Mouse (Mus musculus) heart, postnatal 36 days (tissue): ENCODE results near the gene Smarca2. TPM values are rescaled to one million over a fixed set of nuclear protein-coding genes. Genes with fewer than 3 reads are reported as not detected.
"Not testable (repeated sequence)": the region's sequence is repeated elsewhere in the genome, so short reads cannot be mapped to it uniquely, and the experiment has no call there.

Experiments used
- DNase-seq, 2 experiments: peaks; one replicate each; pipeline ENCODE4 v3.0.0; 2021 to 2022
- intact Hi-C: fragments of 180-260 bp; cut with DNase I; formaldehyde crosslinking; loops from one replicate; pipeline ENCODE4 v1.15.1; 2025
- total RNA-seq, 2 experiments: library from RNA; stranded (reverse); gene quantifications; 2 replicates each; pipeline ENCODE4 v1.2.3; 2021

The Smarca2 gene
- total RNA-seq, 2 experiments from 2014 or later: 64.8 to 72.5 TPM

- DNase-seq: no peak
- intact Hi-C loops: loop anchor here (5.0 to 10.0 kb wide), 2 partner anchors 490 to 693 kb away; partner anchors contain the start of gene Pum3
These were observed 129.9 kb downstream of the Smarca2 start for GRCm38 (mm10) chr19:26734704-26735109.

- intact Hi-C loops: loop anchor here (5.0 kb wide), 3 partner anchors 102 to 682 kb away; partner anchors contain the start of genes Pum3 and Smarca2
- DNase-seq: not testable (repeated sequence)
These were observed 140.2 kb downstream of the Smarca2 start for GRCm38 (mm10) chr19:26745021-26745420.

GRCm38 (mm10) chr19:26745567-26745966 is 140.7 kb downstream of the Smarca2 start:
- intact Hi-C loops: loop anchor here (5.0 kb wide), 3 partner anchors 102 to 682 kb away; partner anchors contain the start of genes Pum3 and Smarca2
- DNase-seq: no peak

- no peak for DNase-seq
- intact Hi-C loops: loop anchor here (5.0 kb wide), 3 partner anchors 101 to 681 kb away; partner anchors contain the start of genes Pum3 and Smarca2
These were observed 141.4 kb downstream of the Smarca2 start for GRCm38 (mm10) chr19:26746290-26746689.

- DNase-seq: no peak
- intact Hi-C loops: loop anchor here (5.0 kb wide), 3 partner anchors 100 to 680 kb away; partner anchors contain the start of genes Pum3 and Smarca2
These were observed 142.0 kb downstream of the Smarca2 start for GRCm38 (mm10) chr19:26746709-26747467.

GRCm38 (mm10) chr19:26747571-26748539 is 143.0 kb downstream of the Smarca2 start:
- intact Hi-C loops: loop anchor here (5.0 kb wide), 3 partner anchors 99 to 679 kb away; partner anchors contain the start of genes Pum3 and Smarca2
- peak; percentile 55 to 71 for DNase-seq

GRCm38 (mm10) chr19:26748676-26749075 is 143.8 kb downstream of the Smarca2 start:
- DNase-seq: no peak
- intact Hi-C loops: loop anchor here (5.0 kb wide), 3 partner anchors 99 to 679 kb away; partner anchors contain the start of genes Pum3 and Smarca2

- peak in 1 of 2 experiments; percentile 33 for DNase-seq
- intact Hi-C loops: loop anchor here (5.0 kb wide), 3 partner anchors 98 to 678 kb away; partner anchors contain the start of genes Pum3 and Smarca2
These were observed 144.7 kb downstream of the Smarca2 start for GRCm38 (mm10) chr19:26749427-26750137.

GRCm38 (mm10) chr19:26752611-26753163 is 147.8 kb downstream of the Smarca2 start:
- intact Hi-C loops: no loop called here

GRCm38 (mm10) chr19:26753266-26753872 is 148.5 kb downstream of the Smarca2 start:
- no peak for DNase-seq
- intact Hi-C loops: no loop called here

More at GRCm38 (mm10) chr19:26752611-26753163, 147.8 kb downstream of the Smarca2 start:
- DNase-seq: no peak

GRCm38 (mm10) chr19:26754016-26754794 is 149.4 kb downstream of the Smarca2 start:
- DNase-seq: no peak
- intact Hi-C loops: no loop called here

GRCm38 (mm10) chr19:26755991-26756390 is 151.1 kb downstream of the Smarca2 start:
- no peak for DNase-seq
- intact Hi-C loops: no loop called here

- DNase-seq: no peak
- intact Hi-C loops: no loop called here
These were observed 151.5 kb downstream of the Smarca2 start for GRCm38 (mm10) chr19:26756399-26756798.

GRCm38 (mm10) chr19:26758156-26758555 is 153.3 kb downstream of the Smarca2 start:
- intact Hi-C loops: no loop called here
- DNase-seq: no peak

GRCm38 (mm10) chr19:26758620-26759019 is 153.8 kb downstream of the Smarca2 start:
- peak in 1 of 2 experiments; percentile 27 for DNase-seq
- intact Hi-C loops: no loop called here

- DNase-seq: no peak
- intact Hi-C loops: no loop called here
These were observed 154.4 kb downstream of the Smarca2 start for GRCm38 (mm10) chr19:26759295-26759694.

- DNase-seq: no peak
- intact Hi-C loops: no loop called here
These were observed 156.4 kb downstream of the Smarca2 start for GRCm38 (mm10) chr19:26761257-26761656.

GRCm38 (mm10) chr19:26765483-26765882 is 160.6 kb downstream of the Smarca2 start:
- DNase-seq: no peak
- intact Hi-C loops: no loop called here
